Mouse (Mus musculus) right cerebral cortex, adult 18-20 months (tissue): Measurements from ENCODE around the gene Etd.
"Not testable (repeated sequence)": the region's sequence is repeated elsewhere in the genome, so short reads cannot be mapped to it uniquely, and the experiment has no call there.

ENCODE experiments used
- DNase-seq: peaks from one replicate; pipeline ENCODE4 v3.0.0; 2022; ENCODE audit warnings: mixed read lengths

Gene Etd

GRCm38 (mm10) chrX:53434618-53435017 is at the start of gene Etd:
Gene Etd (plus strand): TSS chrX:53434918.
- no peak for DNase-seq

GRCm38 (mm10) chrX:53386362-53386761 is 48.4 kb upstream of the Etd start:
- no peak for DNase-seq

- DNase-seq: no peak
Observed at GRCm38 (mm10) chrX:53432888-53433287, 1.8 kb upstream of the Etd start.

GRCm38 (mm10) chrX:53459573-53459972 is 24.9 kb downstream of the Etd start:
- DNase-seq: peak; percentile 1

- not testable (repeated sequence) for DNase-seq
Observed at GRCm38 (mm10) chrX:53464194-53464593, 29.5 kb downstream of the Etd start.
